Mouse (Mus musculus): Measurements from ENCODE around the gene Gm14322.
"Not testable (repeated sequence)": the region's sequence is repeated elsewhere in the genome, so short reads cannot be mapped to it uniquely, and the experiment has no call there.

Gene Gm14322

GRCm38 (mm10) chr2:177758941-177759558 is at the start of gene Gm14322:
Gene Gm14322 (plus strand): TSS chr2:177759288.
- peak; percentile 64 for DNase-seq (ENCODE audit: low read depth)

- not testable (repeated sequence) for DNase-seq (ENCODE audit: low read depth)
These were observed 17.6 kb upstream of the Gm14322 start for GRCm38 (mm10) chr2:177741487-177741886.

GRCm38 (mm10) chr2:177787351-177787750 is 28.3 kb downstream of the Gm14322 start:
- DNase-seq (ENCODE audit: low read depth) = not testable (repeated sequence)

- DNase-seq (ENCODE audit: low read depth) = not testable (repeated sequence)
These were observed 47.1 kb downstream of the Gm14322 start for GRCm38 (mm10) chr2:177806170-177806569.

All from NIH3T3 (cell line).